8 mouse cellular contexts compared by ENCODE assay signal in the genomic region with DNA sequence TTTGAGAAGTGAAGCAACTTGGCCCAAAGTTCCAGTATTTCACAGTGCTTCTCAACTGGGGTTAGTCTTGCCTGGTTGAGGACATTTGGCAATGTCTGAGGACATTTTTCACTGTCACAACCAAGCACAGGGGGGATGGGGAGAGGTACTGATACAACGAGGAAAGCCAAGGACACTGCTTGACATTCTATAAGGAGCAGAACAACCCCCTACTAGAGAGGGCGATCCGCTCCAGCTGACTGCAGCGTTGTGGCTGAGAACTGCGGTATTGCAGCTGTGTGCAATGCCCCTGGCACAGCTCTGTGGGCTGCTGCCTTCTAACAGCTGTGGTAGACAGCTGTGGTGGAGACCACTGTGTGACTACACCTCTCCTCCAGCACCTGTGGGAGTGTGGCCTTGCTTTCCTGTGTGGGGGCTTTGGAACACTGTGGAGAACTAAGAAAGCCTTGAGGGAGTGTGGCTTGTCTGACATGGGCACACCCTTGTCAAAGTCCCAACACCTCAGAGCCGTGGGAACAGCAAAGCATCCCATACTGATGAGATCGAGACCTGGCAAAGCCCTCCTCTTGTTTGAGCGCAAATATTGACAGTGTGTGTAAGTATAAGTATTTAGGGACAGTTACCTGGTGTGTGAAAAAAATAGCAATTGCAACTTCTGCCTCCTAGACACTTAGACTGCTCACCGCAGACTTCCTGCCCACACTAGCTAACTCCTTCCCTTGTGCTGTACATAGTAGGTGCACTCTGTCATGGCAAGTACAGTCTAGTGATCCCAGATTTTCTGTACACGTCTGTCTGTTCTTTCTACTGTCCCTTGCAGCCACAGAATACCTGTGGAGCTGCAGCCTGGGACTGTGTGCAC.
A peak's percentile ranks its signal among the peaks of the same experiment; 100 is the strongest.
DNase-seq lines count a peak whose midpoint lies in the region; ATAC-seq and TF ChIP-seq lines count a peak whose summit lies in the region.

No protein-coding gene starts in this region.

- intact Hi-C loops in gastrocnemius, postnatal 36 days (cut with DNase I), result loop anchor here (5.0 kb wide), 1 partner anchor 175 kb away; no protein-coding TSS in a partner anchor

- no peaks in the 10 kb centered on the region for H3K27me3 ChIP-seq in kidney, embryonic 14.5 days (ENCODE audit: control insufficient read depth, insufficient read depth, low read length)
- H3K27me3 ChIP-seq in limb, embryonic 14.5 days (ENCODE audit: control insufficient read depth, insufficient read depth, low read length), result no peaks in the 10 kb centered on the region
- H3K27me3 ChIP-seq in neural tube, embryonic 13.5 days, result no peaks in the 10 kb centered on the region; the same call in 1 of the 2 replicates

- ATAC-seq in kidney, embryonic 14.5 days (ENCODE audit: low FRiP score, low TSS enrichment), result 0 out of 2 replicates have a peak, but pooled peaks have one; percentile 49
- ATAC-seq in limb, embryonic 14.5 days (ENCODE audit: low FRiP score, low read depth), result peak; percentile 83
- ATAC-seq in neural tube, embryonic 13.5 days (ENCODE audit: low read depth), result 0 out of 2 replicates have a peak, but pooled peaks have one; percentile 41

- no peak for TF ChIP-seq CTCF in bone marrow macrophage, adult 2 months (IDR thresholded peaks at IDR 0.05; ENCODE audit: low read depth, low read length)

- no peak overlapping the region for H3K4me3 ChIP-seq in kidney, embryonic 14.5 days (ENCODE audit: low read length)
- H3K4me3 ChIP-seq in bone marrow macrophage, adult 2 months (ENCODE audit: insufficient read depth, low read length), result no peak overlapping the region
- no peak overlapping the region for H3K4me3 ChIP-seq in limb, embryonic 14.5 days (replicated peaks; ENCODE audit: low read length)
- H3K4me3 ChIP-seq in neural tube, embryonic 13.5 days, result no peak overlapping the region

- H3K4me2 ChIP-seq in kidney, embryonic 14.5 days (replicated peaks; ENCODE audit: low read depth, low read length), result no peak overlapping the region
- H3K4me2 ChIP-seq in limb, embryonic 14.5 days (replicated peaks; ENCODE audit: low read depth, low read length, severe bottlenecking), result no peak overlapping the region
- no peak overlapping the region for H3K4me2 ChIP-seq in neural tube, embryonic 13.5 days

- H3K9ac ChIP-seq in kidney, embryonic 14.5 days (ENCODE audit: low read depth, low read length), result no peak overlapping the region
- H3K9ac ChIP-seq in limb, embryonic 14.5 days (ENCODE audit: low read depth, low read length, severe bottlenecking), result no peak overlapping the region
- H3K9ac ChIP-seq in neural tube, embryonic 13.5 days, result no peak overlapping the region

- H3K4me1 ChIP-seq in kidney, embryonic 14.5 days (ENCODE audit: control insufficient read depth, insufficient read depth, low read length), result no peaks in the 10 kb centered on the region
- H3K4me1 ChIP-seq in bone marrow macrophage, adult 2 months (ENCODE audit: control insufficient read depth, insufficient read depth, low read length), result peaks cover 36% of the 10 kb centered on the region
- H3K4me1 ChIP-seq in limb, embryonic 14.5 days (ENCODE audit: control insufficient read depth, insufficient read depth, low read length), result no peaks in the 10 kb centered on the region
- H3K4me1 ChIP-seq in neural tube, embryonic 13.5 days (replicated peaks), result peaks cover 11% of the 10 kb centered on the region

- 76% methylated on average over 10 of the region's 10 CpGs for WGBS in kidney, embryonic 14.5 days
- WGBS in limb, embryonic 14.5 days, result 73% methylated on average over 10 of the region's 10 CpGs
- 71% methylated on average over 10 of the region's 10 CpGs for WGBS in neural tube, embryonic 13.5 days

- H3K27ac ChIP-seq in kidney, embryonic 14.5 days (ENCODE audit: low read depth, low read length), result no peak overlapping the region
- peak overlapping the region; percentile 65 for H3K27ac ChIP-seq in bone marrow macrophage, adult 2 months (ENCODE audit: insufficient read depth, low read depth, low read length)
- no peak overlapping the region for H3K27ac ChIP-seq in limb, embryonic 14.5 days (replicated peaks; ENCODE audit: low read depth, low read length)
- H3K27ac ChIP-seq in neural tube, embryonic 13.5 days (replicated peaks), result no peak overlapping the region

- no peaks in the 10 kb centered on the region for H3K9me3 ChIP-seq in kidney, embryonic 14.5 days (ENCODE audit: control insufficient read depth, low read length)
- no peaks in the 10 kb centered on the region for H3K9me3 ChIP-seq in limb, embryonic 14.5 days (ENCODE audit: control insufficient read depth, low read length)
- no peaks in the 10 kb centered on the region for H3K9me3 ChIP-seq in neural tube, embryonic 13.5 days

- no peak for DNase-seq in kidney, adult 8-10 months
- peak; percentile 47 for DNase-seq in limb, embryonic 14.5 days (ENCODE audit: low spot score)
- no peak for DNase-seq in embryo, embryonic 9.5 days (ENCODE audit: extremely low spot score)
- no peak for DNase-seq in gastrocnemius, postnatal 36 days
- DNase-seq in layer of hippocampus, adult 8-10 months (ENCODE audit: low spot score in 2 of 2), result no peak

- no peaks in the 10 kb centered on the region for H3K36me3 ChIP-seq in kidney, embryonic 14.5 days (ENCODE audit: control insufficient read depth, insufficient read depth, low read length)
- H3K36me3 ChIP-seq in limb, embryonic 14.5 days (ENCODE audit: control insufficient read depth, insufficient read depth, low read length), result no peaks in the 10 kb centered on the region
- no peaks in the 10 kb centered on the region for H3K36me3 ChIP-seq in neural tube, embryonic 13.5 days

- TF ChIP-seq POLR2A in bone marrow macrophage, adult 2 months (IDR thresholded peaks at IDR 0.05; ENCODE audit: borderline replicate concordance, low read depth, low read length), result no peak
- TF ChIP-seq POLR2A in limb, embryonic 14.5 days (IDR thresholded peaks at IDR 0.05; ENCODE audit: borderline replicate concordance, extremely low read depth, insufficient read depth, insufficient read length), result no peak
